Mouse (Mus musculus) right cerebral cortex, postnatal 10 days (tissue): ENCODE measurements at regions not wholly inside any gene's neighbourhood (a gene's known extent, or its start where the extent isn't known, plus 50 kb on each side); places are given as distances from the start of the nearest gene placed in this dataset.

Experiments
- DNase-seq, 2 experiments: peaks; one replicate each; pipeline ENCODE4 v3.0.0; 2021; ENCODE audit warnings: low spot score in 2 of 2

GRCm38 (mm10) chr15:71358189-71358790 lies 2476.1 kb upstream of the Gm6569 start:
- DNase-seq = no peak

GRCm38 (mm10) chr15:71375775-71376174 lies 2458.6 kb upstream of the Gm6569 start:
- DNase-seq = peak; percentile 76 to 79
